Mouse (Mus musculus) neural tube, embryonic 10.5 days (tissue): ENCODE measurements around the gene Hoxb8.
A peak's percentile ranks its signal among the peaks of the same experiment; 100 is the strongest.

ENCODE experiments used
- DNase-seq: peaks from one replicate; pipeline ENCODE4 v3.0.0-alpha.2; 2017; ENCODE audit warnings: low spot score; ENCODE audit errors: extremely low spot score

Gene Hoxb8

DNA sequence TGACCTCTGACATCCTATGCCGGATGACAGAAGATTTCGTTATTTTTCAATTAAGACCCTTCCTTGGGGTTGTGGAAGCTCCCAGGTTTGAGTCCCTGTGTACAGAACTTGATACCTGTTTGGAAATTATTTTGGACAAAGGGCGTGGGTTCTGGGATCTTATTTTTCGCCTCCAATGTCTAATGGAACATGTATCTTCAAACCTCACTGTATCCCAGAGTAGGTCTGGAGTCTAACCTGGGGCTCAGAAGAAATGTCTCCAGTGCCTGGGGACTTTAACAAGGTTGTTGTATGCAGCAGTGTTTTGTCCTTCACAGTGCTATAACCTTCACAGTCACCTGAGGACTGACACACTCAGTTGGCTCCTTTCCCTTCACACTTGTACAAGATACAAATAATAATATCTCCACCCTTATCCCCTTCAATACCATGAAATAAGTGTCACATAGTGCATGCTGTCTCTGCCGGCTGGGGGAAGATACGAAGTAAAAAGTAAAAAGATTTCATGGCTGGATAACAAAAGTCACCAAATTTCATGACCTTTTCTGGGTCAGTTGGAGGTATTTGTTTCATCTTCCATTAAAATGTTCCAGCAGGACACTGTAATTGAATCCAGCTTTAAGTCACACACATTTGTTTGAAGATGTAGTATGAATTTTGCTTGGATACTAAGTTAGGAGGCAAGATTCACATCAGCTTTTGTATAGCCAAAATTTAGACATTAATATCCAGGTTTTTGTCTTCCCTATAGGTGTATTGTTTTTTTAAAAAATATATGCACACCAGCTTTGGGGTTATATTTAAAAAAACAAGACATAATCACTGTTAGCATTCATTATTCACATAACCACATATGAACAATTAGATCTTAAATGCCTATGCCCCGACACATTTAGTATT lies 14.4 kb upstream of the Hoxb8 start:
- DNase-seq = peak; percentile 43

DNA sequence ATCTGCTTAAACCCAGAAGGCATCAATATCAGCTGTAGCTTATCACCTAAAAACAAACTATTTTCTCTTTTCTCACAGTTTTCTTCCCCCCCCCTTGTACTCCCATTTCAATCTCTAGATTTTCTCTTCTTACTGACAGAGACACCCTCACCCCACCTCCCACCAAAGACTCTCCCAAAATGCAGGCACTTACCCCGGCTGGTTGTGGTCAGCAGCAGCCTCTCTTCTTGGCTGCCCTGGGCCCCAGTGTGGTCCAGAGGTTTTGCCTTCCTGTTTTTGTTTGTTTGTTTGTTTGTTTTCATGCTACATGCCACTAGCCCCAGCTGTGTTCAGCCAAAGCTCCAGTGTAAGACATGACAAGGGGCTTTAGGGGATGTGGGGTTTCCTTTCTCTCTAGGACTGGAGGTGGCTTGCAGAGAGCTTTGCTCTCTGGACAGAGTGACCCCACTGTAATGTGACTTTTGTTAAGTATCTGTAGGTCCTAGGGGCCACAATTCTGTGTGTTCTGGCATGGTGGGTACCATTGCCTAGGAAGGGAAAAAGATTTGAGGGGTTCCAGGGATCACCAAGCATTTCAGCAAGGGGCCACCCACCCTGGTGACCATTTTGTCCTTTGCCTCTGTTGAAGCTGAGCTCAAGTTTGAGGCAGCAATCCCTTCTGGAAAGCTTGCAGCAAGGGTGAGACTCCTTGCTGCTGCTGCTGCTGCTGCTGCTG lies 13.5 kb upstream of the Hoxb8 start:
- DNase-seq = peak; percentile 52

DNA sequence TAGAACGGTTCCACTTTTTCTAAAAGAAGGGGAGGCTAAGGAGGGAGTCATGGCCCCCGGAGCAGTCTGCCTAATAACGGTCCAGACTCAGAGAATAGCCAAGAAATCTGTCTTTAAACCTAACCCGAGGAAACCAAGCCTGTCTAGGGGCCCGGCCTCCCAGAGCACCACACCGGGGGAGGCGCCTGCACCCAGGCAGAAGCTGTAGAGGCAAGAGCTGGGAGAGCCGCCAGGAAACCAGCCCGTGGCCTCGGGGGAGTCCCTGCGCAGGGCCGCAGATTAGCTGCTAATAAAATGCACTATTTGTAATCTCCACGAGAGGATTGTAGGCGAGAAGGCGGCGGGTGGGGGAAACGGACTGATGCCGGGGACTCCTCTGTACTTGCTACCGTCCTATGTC lies 11.8 kb upstream of the Hoxb8 start:
- DNase-seq = peak; percentile 69

DNA sequence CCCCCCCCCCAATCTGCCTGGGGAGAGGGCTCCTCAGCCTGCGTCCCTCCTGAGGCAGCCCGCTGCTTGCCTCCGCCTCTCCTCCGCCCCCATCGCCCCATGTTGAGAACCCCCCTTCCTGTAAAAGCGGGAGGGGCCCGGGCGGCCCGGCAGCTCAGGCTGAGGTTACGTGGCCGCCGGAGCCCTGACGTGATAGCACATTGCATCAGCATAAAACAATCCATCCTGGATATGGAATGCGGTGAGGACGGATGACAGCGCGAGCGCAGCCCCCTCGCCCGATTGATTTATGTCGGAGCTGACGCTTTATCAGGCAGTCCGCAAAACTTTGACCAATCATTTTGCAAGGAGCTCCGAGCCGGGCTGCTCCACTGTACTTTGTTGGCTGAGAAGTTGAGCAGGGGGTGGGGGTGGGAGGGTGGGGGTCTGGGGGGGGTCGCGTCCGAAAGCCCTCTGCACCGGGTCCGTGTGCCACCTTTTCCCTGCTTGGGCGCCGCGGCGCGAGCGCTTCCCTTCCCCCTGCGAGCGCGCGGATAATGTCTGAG lies 10.6 kb upstream of the Hoxb8 start, which contains the start of gene Hoxb9:
Gene Hoxb9, plus strand, starts transcription at position 462 of the 545 bp plus-strand sequence.
- DNase-seq = no peak

DNA sequence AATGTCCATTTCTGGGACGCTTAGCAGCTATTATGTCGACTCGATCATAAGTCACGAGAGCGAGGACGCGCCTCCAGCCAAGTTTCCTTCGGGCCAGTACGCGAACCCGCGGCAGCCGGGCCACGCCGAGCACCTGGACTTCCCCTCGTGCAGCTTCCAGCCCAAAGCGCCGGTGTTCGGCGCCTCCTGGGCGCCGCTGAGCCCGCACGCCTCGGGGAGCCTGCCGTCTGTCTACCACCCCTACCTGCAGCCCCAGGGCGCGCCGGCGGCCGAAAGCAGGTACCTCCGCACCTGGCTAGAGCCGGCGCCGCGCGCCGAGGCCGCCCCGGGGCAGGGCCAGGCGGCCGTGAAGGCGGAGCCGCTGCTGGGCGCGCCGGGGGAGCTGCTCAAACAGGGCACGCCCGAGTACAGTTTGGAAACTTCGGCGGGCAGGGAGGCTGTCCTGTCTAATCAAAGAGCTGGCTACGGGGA lies 10.1 kb upstream of the Hoxb8 start:
- DNase-seq = peak; percentile 73

DNA sequence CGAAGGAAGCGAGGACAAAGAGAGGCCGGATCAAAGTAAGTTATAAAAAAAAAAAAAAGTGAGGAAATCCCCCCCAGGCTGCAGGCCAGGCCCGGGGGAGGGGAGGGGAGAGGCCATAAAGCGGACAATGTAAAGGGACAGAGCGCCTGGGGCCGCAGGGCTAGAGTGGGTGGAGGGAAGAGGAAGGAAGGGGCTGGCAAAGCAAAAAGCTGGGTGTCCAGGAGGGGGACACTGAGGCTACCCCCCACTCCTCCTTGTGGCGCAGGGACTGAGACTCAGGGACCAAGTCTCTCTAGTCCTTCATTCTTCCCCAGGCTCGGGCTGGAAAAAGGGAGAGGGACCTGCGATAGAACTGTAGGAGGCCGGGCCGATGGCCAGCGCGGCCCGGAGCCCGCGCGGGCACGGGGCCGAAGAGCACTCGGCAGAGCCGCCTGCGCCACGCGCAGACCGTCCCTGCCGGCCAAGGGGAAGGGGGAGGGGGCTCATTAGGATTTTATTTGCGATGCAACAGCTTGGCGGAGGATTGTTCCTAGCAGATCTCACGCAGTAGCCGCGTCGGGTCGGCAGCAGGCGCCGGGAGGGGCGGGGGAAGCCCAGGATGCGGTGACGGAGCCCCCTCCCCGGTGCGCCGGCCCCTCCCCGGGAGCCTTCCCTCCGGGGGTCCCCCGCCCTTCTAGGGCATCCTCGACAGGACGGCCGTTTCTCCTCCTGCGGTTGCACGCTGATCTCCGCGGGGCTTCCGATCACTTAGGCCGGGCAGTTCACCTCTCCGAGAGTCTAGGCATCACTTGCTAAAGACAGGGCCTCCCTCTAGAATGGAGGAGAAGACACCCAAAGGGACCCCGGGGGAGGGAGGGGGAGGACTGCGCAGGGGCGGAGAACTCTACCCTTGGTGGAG lies 9.4 kb upstream of the Hoxb8 start:
- no peak for DNase-seq

DNA sequence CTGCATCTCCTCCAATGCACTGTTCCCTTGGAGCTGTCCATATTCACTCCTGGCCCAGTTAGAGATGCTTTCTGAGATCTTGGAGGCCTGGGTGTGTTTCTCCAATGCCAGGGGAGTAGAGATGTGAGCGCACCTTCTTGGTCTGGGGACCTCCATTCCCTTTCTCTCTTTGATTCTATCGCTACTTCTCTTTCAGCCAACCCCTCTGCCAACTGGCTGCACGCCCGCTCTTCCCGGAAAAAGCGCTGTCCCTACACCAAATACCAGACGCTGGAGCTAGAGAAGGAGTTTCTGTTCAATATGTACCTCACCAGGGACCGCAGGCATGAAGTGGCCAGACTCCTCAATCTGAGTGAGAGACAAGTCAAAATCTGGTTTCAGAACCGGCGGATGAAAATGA lies 7.3 kb upstream of the Hoxb8 start:
- DNase-seq = no peak

DNA sequence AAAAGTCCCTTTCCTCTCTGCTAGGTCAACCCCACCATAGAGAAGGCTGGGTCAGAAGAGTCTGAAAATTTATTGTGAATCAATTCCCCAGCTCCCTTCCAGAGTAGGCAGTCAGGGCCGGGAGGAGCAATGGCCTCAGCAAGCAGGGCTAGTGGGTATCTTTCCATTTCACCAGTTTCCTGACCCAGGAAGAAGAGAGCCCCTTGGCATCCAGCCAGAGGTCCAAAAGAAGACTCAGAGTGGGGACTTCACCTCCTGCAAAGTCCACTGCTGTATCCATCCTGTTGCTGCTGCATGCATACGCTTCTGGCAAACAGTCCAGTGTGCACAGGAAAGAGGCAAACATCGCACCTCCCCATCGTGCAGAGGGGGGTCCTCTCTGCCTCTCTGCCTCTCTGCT lies 5.8 kb upstream of the Hoxb8 start:
- no peak for DNase-seq

DNA sequence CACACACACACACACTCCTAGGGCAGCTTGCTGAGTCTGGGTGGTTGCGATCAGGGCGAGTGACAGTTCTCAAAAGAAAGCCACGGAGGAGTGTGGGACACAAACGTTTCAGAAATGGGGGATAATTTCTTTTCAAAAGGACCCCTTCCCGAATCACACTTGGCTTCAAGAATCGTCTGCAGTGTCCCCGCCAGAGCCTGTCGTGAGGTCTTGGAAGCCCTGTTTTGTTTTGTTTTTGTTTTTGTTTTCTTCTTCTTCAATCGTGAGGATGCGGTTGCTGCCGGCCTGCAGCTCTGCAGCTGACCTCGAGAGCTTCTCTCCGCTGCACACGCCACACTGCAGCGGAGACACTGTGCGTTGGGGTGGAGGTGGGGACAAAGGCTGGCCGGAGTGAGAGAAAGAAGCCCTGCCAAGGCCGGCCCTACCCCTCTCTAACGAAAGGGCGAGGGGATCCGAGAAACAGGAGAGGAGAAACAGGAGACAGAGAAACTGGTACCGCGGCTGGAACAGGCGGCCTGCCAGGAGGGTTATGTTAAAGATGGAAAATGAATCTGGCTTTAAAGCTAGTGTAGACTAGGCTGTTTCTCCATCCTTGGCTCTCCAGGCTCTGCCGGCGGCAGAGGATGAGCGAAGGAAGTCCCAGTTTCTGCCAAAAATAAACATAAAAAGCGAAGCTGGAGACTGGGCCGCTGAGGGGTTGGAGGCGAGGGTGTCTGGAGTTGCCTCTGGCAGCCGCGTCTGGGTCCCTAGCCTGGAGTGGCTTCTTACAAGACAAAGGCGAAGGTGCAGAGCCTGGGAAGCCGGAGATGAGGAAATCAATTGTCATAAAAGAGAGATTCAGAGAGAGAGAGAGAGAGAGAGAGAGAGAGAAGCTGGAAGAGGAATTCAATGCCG lies 4.3 kb upstream of the Hoxb8 start:
- peak; percentile 71 for DNase-seq

DNA sequence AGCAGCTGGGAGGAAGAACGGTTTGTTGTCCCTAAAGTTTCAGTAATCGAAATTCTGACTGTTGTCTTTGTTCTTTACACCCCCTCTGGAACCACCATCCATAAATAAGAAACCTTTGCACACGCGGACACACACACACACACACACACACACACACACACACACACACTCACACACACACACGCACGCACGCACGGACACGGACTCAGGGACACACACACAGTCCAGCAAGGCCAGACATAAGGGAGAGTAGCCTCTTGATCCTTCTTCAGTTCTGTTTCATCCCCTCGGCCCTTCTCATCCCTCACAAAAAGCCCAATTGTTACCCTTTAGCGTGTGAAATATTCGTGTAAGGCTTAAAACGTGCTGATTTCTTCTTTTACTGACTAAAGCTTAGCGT lies 3.4 kb upstream of the Hoxb8 start:
- no peak for DNase-seq

DNA sequence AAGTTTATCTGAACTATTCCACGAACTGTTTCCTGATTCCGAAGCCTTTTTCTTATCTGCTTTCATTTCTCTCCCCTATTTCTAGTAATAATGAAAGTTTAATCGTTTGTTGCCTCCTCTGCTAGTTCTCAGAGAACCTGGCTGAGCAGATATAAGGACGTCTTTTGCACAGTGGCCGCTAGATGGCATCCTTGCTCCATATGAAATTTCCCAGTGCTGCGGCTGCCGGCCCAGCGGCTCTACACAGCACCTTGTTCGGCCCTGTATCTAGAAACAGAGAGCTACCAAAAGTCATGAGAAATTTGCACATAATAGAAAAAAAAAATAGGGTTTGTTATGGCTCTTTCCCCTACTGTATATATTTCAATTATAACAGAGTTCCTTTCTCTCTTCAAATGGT lies 2.9 kb upstream of the Hoxb8 start:
- DNase-seq = no peak

DNA sequence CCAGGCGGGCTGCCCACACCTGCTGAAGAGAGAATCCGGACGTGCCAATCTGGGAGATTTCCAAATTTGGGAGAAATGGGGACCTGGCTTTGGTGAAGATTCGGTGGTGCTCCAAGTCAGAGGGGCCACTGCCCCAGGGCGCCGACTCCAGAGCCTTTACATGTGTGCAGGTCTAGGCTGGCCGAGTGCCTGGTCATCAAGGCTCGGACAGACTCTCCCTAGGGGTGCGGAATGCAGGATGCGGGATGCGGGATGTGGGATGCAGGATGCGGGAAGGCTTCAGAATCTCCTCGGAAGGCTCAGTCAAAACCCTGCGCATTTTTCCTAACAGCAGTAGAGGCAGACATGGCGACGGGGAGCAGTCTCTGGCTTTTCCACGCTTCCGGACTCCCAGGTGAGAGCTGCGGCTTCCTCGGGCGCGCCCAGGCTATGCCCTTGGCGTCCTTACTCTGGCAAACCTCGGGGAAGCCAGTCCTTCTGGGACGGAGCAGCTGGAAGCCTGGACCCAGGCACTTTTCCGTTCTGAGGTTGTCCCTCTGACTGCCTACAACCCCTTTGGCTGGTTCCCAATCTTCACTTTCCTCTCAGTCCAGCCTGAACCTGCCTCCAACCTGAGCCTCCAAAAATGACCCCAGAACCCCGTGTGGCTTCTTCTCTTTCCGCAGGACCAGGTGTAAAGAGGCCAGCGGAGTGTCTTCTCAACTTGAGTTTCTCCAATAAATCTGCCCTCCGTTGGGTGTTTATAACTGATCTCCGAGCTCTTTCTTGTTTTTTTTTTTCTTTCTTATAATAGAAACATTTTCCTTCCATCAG lies 2.1 kb upstream of the Hoxb8 start:
- no peak for DNase-seq

DNA sequence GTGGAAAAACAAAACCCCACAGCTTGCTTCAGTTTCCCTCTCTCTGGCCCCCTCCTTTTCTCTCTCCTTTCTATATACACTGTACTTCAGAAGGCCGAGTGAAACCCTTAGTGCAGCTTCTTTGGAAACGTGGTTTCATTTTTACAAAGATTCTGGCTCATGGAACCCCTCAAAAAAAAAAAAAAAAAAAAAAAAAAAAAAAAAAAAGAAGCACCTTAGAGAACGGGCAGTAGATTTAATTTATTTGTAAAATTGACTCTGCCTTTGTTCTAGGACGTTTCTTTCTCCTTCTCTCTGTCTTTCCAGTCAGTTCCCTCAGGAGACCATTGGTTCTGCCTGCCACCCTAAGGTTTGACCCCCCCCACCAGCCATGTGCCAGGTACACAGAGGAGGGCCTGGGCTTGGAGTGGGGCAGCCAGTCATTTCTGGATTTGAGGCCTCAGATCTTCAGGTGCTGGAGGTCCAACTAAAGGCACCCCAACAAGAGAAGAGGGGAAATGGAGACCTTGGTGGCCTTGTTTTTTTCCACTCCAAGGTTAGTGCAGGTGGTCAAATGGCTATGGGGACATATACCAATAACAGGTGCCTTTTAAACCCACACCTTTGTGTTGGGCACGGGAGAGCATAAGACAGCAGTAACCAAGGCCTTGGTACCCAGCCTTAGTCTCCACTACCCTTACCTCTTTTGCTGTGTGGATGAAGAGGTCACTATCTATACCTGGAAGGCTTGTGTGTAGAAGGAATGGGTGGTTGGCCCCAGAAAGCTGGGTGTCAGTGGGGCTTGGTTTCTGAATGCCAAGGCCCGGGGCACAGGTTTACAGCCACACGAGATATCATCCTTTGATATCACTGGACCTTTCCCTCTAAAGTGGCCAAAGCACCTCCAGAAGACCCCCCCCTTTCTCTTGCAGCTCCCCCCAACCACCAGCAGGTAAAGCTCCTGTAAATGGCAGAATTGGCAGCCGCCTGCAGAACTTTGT lies 1.0 kb upstream of the Hoxb8 start:
- no peak for DNase-seq

DNA sequence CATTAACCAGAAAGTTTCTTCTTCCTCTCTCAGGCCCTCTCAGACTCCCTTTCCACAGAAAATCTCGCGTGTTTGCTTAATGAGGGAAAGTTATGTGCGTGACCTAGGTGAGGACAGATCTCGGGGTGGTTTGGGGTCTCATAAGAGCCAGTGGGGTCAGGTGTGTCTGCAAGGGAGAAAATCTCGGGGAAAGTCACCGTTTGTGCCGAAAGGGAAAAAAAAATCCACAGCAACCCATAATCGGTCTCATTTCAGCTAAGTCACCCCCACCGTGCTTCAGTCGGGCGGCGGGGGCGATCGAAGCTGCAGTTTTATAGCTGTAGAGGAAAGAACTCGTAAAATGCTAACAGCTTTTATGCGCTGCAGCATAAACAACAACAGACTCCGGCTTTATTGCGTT lies 309 bp upstream of the Hoxb8 start:
- peak; percentile 54 for DNase-seq

DNA sequence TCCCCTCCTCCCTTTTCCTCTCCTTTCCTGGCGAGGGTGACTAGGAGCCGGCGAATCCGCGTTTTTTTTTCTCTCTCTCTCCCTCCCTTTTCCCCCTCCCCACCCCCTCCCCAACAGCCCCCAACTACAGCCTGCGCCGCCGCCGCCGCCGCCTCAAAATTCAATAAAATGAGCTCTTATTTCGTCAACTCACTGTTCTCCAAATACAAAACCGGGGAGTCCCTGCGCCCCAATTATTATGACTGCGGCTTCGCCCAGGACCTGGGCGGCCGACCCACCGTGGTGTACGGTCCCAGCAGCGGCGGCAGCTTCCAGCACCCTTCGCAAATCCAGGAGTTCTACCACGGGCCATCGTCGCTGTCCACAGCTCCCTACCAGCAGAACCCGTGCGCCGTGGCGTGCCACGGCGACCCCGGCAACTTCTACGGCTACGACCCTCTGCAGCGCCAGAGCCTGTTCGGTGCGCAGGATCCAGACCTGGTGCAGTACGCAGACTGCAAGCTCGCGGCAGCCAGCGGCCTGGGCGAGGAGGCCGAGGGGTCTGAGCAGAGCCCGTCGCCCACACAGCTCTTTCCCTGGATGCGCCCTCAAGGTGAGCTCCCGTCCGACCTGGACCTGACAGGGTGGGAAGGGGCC lies 1.2 kb downstream of the Hoxb8 start:
- DNase-seq = peak; percentile 73

DNA sequence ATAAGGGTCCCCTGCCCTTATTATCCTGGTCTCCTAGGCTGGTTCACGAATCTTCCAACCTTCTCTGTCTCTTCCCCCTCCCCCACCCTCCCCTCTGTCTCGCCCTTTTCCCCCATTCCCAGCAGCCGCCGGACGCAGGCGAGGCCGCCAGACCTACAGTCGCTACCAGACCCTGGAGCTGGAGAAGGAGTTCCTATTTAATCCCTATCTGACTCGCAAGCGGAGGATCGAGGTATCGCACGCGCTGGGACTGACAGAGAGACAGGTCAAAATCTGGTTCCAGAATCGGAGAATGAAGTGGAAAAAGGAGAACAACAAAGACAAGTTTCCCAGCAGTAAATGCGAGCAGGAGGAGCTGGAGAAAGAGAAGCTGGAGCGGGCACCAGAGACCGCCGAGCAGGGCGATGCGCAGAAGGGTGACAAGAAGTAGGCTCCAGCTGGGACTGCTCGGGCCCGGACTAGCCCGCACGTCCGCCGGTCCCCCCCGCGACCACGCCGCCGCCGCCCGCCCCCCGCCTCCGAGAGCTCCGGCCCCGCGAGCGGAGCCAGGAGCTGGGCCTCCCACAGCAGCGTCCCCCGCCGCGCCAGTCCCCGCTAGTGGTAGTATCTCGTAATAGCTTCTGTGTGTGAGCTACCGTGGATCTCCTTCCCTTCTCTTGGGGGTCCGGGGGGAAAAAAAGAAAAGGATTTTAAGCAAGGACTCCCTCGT lies 2.5 kb downstream of the Hoxb8 start:
- DNase-seq = peak; percentile 72
